Mouse (Mus musculus) forebrain, embryonic 14.5 days (tissue): ENCODE measurements around the gene Aff3. TPM values are rescaled to one million over a fixed set of nuclear protein-coding genes. Genes with fewer than 3 reads are reported as not detected.

Source experiments
- ATAC-seq: fragments of 200-750 bp; cut with Nextera tagmentation; 2 replicates; pipeline ENCODE4 v1.8.0; 2017; ENCODE audit warnings: mild to moderate bottlenecking, moderate library complexity
- DNase-seq: peaks from one replicate; pipeline ENCODE4 v3.0.0-alpha.2; 2015; ENCODE audit warnings: low spot score
- H3K27ac ChIP-seq: fragments of 300-500 bp; sonication (generic); 2 replicates; pipeline ENCODE4 v1.5.1; 2014; ENCODE audit warnings: low read depth, mild to moderate bottlenecking, control low read depth, low read length, moderate library complexity
- H3K27me3 ChIP-seq: fragments of 300-500 bp; sonication (generic); replicated peaks from 2 replicates; pipeline ENCODE4 v1.6.1; 2014; ENCODE audit warnings: low read length, control low read depth, mixed read lengths; ENCODE audit not compliant: control insufficient read depth, insufficient read depth
- H3K36me3 ChIP-seq: fragments of 300-500 bp; sonication (generic); 2 replicates; pipeline ENCODE4 v1.6.1; 2014; ENCODE audit warnings: low read length, control low read depth; ENCODE audit not compliant: control insufficient read depth, insufficient read depth
- H3K4me1 ChIP-seq: fragments of 300-500 bp; sonication (generic); 2 replicates; pipeline ENCODE4 v1.6.1; 2014; ENCODE audit warnings: antibody characterized with exemption, low read length, control low read depth; ENCODE audit not compliant: control insufficient read depth, insufficient read depth
- H3K4me2 ChIP-seq: fragments of 300-500 bp; sonication (generic); 2 replicates; pipeline ENCODE4 v1.6.1; 2014; ENCODE audit warnings: mild to moderate bottlenecking, control low read depth, low read length
- H3K4me3 ChIP-seq: fragments of 300-500 bp; sonication (generic); 2 replicates; pipeline ENCODE4 v1.5.1; 2014; ENCODE audit warnings: low read depth, low read length, control low read depth
- H3K9ac ChIP-seq: fragments of 300-500 bp; sonication (generic); 2 replicates; pipeline ENCODE4 v1.6.1; 2014; ENCODE audit warnings: mild to moderate bottlenecking, low read length, control low read depth, moderate library complexity
- H3K9me3 ChIP-seq: fragments of 300-500 bp; sonication (generic); replicated peaks from 2 replicates; pipeline ENCODE4 v1.6.1; 2016; ENCODE audit warnings: low read length, control low read depth, mixed read lengths; ENCODE audit not compliant: control insufficient read depth
- WGBS: fragments of 180-500 bp; shearing (Covaris S2); extraction: QIAGEN DNeasy Blood & Tissue Kit; methylation state at CpG from one replicate; pipeline ENCODE4 v1.1.7; 2014; 5-methylcytosine and 5-hydroxymethylcytosine counted together
- polyA plus RNA-seq: library from polyadenylated mRNA; unstranded; fragments of >200 nt; fragmentation: Nextera tagmentation; extraction: Ambion mirVana; gene quantifications from 2 replicates; pipeline ENCODE4 v1.2.1, GENCODE M21; 2014

Gene Aff3
- polyA plus RNA-seq, 1 experiment from 2014 or later, result 15.5 TPM

DNA sequence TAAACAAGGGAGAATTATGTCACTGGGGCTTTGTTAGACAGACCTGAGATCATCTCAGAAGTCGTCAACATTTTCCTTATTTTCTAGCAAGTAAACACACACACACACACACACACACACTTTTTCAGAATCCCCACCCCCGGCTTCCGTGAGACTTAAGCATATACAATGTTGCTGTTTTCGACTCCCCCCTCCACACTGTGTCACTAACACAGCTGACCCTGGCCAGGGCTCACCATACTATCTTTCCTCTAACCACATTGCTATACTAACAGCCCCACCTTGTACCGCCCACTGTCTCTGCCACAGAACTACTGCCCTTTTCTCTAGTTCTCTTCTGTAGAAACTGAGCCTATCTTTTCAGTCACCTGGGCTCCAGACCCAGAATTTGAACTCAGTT lies 136.1 kb downstream of the Aff3 start:
- H3K27me3 ChIP-seq, result no peaks in the 10 kb centered on the region
- H3K4me2 ChIP-seq, result no peak overlapping the region
- no peaks in the 10 kb centered on the region for H3K9me3 ChIP-seq
- no peak overlapping the region for H3K4me3 ChIP-seq
- H3K36me3 ChIP-seq, result peaks cover 12% of the 10 kb centered on the region; the same call in 1 of the 2 replicates
- no peak overlapping the region for H3K9ac ChIP-seq
- no peaks in the 10 kb centered on the region for H3K4me1 ChIP-seq
- no peak overlapping the region for H3K27ac ChIP-seq
- WGBS, result 91% methylated on average over 5 of the region's 5 CpGs
- DNase-seq (no peak), ATAC-seq (no peak)

DNA sequence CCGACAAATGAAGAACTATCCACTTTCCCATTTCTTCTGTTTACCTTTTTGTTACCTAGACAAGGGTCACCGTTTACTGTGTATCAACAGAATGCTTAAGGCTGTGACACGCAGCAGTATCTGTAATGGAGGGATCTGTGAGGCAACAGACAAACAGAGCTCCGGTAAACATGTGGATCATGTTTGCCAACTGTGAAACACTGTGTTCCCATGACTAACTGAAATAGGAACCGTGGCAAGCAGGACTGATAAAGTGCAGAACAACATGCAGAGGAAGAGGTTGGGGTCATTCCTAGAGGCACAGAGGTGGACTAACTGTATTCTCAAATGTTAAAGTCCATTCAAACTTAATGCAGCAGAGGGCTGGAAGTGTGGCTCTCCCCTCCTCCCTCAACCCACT lies 138.2 kb downstream of the Aff3 start:
- DNase-seq, result no peak
- Histone ChIP-seq H3K4me2 (no peak overlapping the region), H3K9ac (no peak overlapping the region), H3K27me3 (no peaks in the 10 kb centered on the region), H3K4me3 (no peak overlapping the region), H3K27ac (no peak overlapping the region), H3K9me3 (no peaks in the 10 kb centered on the region), H3K4me1 (no peaks in the 10 kb centered on the region), H3K36me3 (peaks cover 14% of the 10 kb centered on the region; the same call in 1 of the 2 replicates)
- WGBS, result 91% methylated on average over 5 of the region's 5 CpGs
- ATAC-seq, result no peak

DNA sequence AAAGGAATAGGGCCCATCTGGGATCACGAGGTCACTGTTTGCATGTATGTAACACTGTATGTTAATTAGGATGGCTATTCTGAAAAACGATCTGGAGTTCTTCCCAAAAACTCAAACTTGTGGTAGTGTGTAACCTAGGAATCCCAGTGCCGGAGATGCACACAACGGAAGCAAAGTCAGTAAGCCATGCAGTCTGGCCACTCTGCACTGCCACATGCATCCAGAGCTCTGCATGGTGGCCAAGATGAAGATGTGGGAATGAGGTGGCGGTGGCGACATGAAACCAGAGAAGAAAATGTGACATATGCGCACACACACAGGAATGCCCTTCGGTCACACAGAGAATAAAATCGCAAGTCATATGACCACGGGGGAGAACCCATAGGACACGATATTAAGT lies 143.1 kb downstream of the Aff3 start:
- H3K9ac ChIP-seq, result no peak overlapping the region
- no peak overlapping the region for H3K4me3 ChIP-seq
- peaks cover 15% of the 10 kb centered on the region; the same call in 1 of the 2 replicates for H3K36me3 ChIP-seq
- no peak for ATAC-seq
- H3K9me3 ChIP-seq, result no peaks in the 10 kb centered on the region
- no peak overlapping the region for H3K4me2 ChIP-seq
- no peaks in the 10 kb centered on the region for H3K27me3 ChIP-seq
- H3K4me1 ChIP-seq, result no peaks in the 10 kb centered on the region
- WGBS, result 94% methylated on average over 11 of the region's 11 CpGs
- DNase-seq, result no peak
- no peak overlapping the region for H3K27ac ChIP-seq

DNA sequence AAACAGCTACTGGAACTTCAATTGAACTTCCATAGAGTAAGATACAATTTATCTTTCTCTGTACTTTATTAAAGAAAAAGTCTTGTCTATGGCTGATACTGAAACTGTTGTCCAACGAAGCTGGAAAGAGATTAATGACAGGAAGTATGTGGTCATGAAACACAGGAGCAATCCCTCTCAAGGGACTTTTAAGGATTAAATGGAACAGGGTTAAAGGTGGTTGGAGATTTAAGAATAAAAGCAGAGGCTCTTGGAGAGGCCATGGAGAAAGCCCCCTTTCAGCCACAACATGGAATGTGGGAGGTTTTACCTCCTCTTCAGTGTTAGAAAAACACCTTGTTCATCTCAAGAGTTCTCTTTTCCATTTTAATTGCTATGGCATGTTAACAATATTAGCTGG lies 148.5 kb downstream of the Aff3 start:
- Histone ChIP-seq H3K27me3 (no peaks in the 10 kb centered on the region), H3K27ac (no peak overlapping the region), H3K36me3 (no peaks in the 10 kb centered on the region), H3K4me3 (no peak overlapping the region), H3K9ac (no peak overlapping the region), H3K4me1 (peaks cover 8% of the 10 kb centered on the region; the same call in 1 of the 2 replicates), H3K9me3 (no peaks in the 10 kb centered on the region), H3K4me2 (no peak overlapping the region)
- DNase-seq (no peak), ATAC-seq (no peak)
- WGBS, result 71% methylated on average over 1 of the region's 1 CpGs

DNA sequence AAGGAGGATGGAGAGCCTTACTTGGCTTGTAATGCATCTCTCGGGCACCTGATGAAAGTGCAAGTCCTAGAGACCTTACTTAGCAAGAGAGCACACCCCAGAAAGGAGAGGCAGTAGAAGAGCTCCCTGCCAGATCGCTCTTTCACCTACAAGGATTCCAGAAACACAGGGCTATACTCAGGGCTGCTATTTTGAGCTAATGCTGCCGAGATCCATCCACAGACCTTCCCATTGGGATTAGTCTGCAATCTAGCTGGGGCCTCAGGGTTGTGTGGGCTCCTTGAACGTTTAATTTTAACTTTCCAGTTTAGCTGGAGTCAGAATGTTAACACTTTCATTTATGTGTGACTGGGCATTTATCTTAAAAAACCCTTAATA lies 150.1 kb downstream of the Aff3 start:
- no peak overlapping the region for H3K4me3 ChIP-seq
- no peaks in the 10 kb centered on the region for H3K36me3 ChIP-seq
- H3K9ac ChIP-seq, result no peak overlapping the region
- no peaks in the 10 kb centered on the region for H3K9me3 ChIP-seq
- WGBS, result 77% methylated on average over 4 of the region's 4 CpGs
- no peak overlapping the region for H3K4me2 ChIP-seq
- H3K4me1 ChIP-seq, result peaks cover 8% of the 10 kb centered on the region; the same call in 1 of the 2 replicates
- DNase-seq (no peak), ATAC-seq (no peak)
- H3K27ac ChIP-seq, result no peak overlapping the region
- no peaks in the 10 kb centered on the region for H3K27me3 ChIP-seq

DNA sequence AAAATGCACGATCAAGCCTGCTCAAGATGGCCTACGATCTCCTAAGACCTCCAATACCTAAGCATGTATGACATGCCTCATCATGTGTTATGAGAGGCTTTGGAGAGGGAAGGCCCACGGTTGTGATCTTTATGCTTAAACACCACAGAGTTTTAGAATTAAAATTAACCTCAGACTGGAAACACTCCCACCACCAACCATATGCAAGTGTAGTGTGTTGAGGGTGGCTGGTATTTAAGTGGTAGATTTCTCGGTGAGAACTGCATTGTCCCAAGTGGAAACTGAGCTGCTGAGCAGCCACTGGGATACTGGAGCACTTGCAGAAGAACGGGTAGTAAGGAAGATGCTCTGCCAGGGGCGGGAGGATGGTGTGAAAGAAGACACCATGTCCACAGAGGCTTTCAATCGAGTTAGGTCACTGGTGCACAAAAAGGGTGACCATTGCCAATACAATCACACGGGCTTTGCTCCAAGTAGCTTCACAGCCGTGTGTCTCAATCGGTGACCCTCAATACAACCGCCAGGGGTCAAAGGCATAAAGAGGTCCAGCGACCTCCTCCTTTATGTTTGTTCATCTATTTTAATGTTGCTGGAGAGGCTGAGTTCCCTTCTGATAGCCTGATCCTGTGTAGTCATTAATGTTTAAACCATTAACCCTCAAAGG lies 150.7 kb downstream of the Aff3 start:
- H3K27me3 ChIP-seq, result no peaks in the 10 kb centered on the region
- no peak overlapping the region for H3K4me3 ChIP-seq
- no peak overlapping the region for H3K4me2 ChIP-seq
- H3K36me3 ChIP-seq, result no peaks in the 10 kb centered on the region
- 73% methylated on average over 12 of the region's 12 CpGs for WGBS
- H3K9me3 ChIP-seq, result no peaks in the 10 kb centered on the region
- no peak for ATAC-seq
- peaks cover 8% of the 10 kb centered on the region; the same call in 1 of the 2 replicates for H3K4me1 ChIP-seq
- H3K27ac ChIP-seq, result no peak overlapping the region
- H3K9ac ChIP-seq, result no peak overlapping the region
- DNase-seq, result no peak

DNA sequence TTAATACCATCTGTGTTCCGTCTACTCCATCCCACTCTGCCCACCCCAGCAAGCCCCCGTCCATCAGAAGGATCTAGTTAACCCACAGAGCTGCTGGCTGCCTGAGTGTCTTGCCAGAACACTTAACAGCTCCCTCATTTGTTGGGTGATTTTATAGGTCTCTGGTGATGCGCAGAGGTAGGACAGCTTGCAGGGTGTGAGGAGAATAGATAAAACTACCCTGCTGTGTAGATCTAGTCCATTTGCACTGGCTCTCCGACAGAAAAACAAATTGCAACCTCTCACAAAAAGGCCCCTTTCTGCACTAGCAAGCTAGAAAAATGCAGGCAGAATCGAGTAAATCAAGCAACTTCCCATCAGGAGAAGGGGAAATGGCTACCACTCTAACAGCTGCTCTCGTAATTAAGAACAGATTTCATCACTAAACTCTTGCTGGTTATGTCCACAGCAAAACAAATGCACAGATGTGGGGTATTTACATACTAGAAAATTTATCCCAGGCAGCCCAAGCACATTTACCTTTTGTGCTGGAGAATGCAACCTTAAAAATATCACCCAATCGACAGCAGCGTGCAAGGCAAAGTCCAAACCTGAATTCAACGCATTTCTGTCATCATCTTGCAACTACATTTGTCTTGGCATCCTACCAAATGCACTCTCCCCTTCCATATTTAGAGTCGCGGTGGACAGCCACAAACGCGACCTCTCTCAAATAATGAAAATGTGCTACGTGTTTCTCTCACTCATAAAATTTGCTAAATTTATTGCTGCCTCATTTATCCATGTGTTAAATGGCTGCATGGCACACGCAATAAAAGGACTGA lies 152.3 kb downstream of the Aff3 start:
- ATAC-seq (peak; percentile 50; the same call in 1 of the 2 replicates), DNase-seq (peak; percentile 52)
- 62% methylated on average over 15 of the region's 15 CpGs for WGBS
- H3K36me3 ChIP-seq, result no peaks in the 10 kb centered on the region
- peaks cover 8% of the 10 kb centered on the region; the same call in 1 of the 2 replicates for H3K4me1 ChIP-seq
- H3K27ac ChIP-seq, result peak overlapping the region; percentile 45; the same call in 1 of the 2 replicates
- H3K27me3 ChIP-seq, result no peaks in the 10 kb centered on the region
- H3K9me3 ChIP-seq, result no peaks in the 10 kb centered on the region
- H3K4me3 ChIP-seq, result no peak overlapping the region
- no peak overlapping the region for H3K9ac ChIP-seq
- no peak overlapping the region for H3K4me2 ChIP-seq

DNA sequence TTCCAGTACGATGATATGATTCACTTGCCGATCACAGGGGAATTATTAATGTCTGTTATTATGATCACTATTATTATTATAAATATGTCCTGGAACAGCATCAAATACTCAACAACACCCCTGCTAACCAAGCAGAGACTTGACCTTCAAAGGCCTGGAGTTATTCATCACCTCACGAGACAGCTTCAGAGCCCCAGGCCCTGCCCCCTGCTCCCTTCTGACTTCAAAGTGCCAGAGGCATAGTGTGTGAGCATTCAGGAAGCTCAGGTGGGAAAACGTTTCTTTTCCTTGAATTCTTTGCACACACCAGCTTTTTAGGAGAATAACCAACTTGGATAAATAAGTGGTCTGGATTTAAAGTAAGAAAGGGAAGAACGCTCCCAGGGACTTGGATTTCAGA lies 153.7 kb downstream of the Aff3 start:
- Histone ChIP-seq H3K4me2 (no peak overlapping the region), H3K27ac (0 out of 2 replicates have a peak overlapping the region, but pooled peaks have one; percentile 21), H3K9ac (0 out of 2 replicates have a peak overlapping the region, but pooled peaks have one; percentile 5)

DNA sequence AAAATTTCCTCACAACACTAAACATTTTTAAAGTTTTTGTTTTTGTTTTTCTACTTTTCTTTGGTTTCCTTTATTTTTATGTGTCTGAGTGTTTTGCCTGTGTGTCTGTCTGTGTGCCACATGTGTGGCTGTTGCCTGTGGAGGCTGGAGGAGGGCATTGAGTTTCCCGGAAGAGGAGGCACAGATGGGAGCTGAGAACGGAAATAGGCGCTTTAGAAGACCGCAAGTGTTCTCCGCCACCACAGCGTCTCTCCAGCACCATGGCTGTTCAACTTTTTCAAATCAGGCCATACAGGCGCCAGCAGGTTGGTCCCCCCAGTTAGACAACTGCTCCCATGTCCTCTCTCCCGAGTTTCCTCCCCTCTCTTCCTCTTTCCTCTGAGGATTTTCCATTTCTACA lies 155.5 kb downstream of the Aff3 start:
- Histone ChIP-seq H3K4me3 (no peak overlapping the region), H3K4me2 (no peak overlapping the region), H3K36me3 (no peaks in the 10 kb centered on the region), H3K4me1 (peaks cover 8% of the 10 kb centered on the region; the same call in 1 of the 2 replicates), H3K27me3 (no peaks in the 10 kb centered on the region), H3K27ac (no peak overlapping the region), H3K9ac (no peak overlapping the region), H3K9me3 (no peaks in the 10 kb centered on the region)
- ATAC-seq (no peak), DNase-seq (no peak)
- WGBS, result 87% methylated on average over 8 of the region's 8 CpGs

More for the DNA sequence above, 153.7 kb downstream of the Aff3 start:
- 76% methylated on average over 5 of the region's 5 CpGs for WGBS
- DNase-seq, result no peak
- Histone ChIP-seq H3K4me1 (peaks cover 8% of the 10 kb centered on the region; the same call in 1 of the 2 replicates), H3K27me3 (no peaks in the 10 kb centered on the region), H3K9me3 (no peaks in the 10 kb centered on the region), H3K4me3 (no peak overlapping the region), H3K36me3 (no peaks in the 10 kb centered on the region)
- no peak for ATAC-seq
